Mouse (Mus musculus) heart, embryonic 12.5 days (tissue): ENCODE results near the gene Ccdc85c. TPM values are rescaled to one million over a fixed set of nuclear protein-coding genes. Genes with fewer than 3 reads are reported as not detected.

Experiments used
- ATAC-seq: fragments of 200-750 bp; cut with Nextera tagmentation; 2 replicates; pipeline ENCODE4 v1.8.0; 2017; ENCODE audit warnings: moderate TSS enrichment, moderate library complexity; ENCODE audit not compliant: insufficient number of reproducible peaks, low FRiP score
- H3K27ac ChIP-seq: fragments of 300-500 bp; sonication (generic); 2 replicates; pipeline ENCODE4 v1.5.1; 2016; ENCODE audit warnings: mild to moderate bottlenecking, moderate library complexity; ENCODE audit not compliant: poor library complexity, severe bottlenecking
- H3K27me3 ChIP-seq: fragments of 300-500 bp; sonication (generic); replicated peaks from 2 replicates; pipeline ENCODE4 v1.6.1; 2016; ENCODE audit warnings: mild to moderate bottlenecking, moderate library complexity
- H3K36me3 ChIP-seq: fragments of 300-500 bp; sonication (generic); 2 replicates; pipeline ENCODE4 v1.6.1; 2016; ENCODE audit warnings: mild to moderate bottlenecking, moderate library complexity
- H3K4me1 ChIP-seq: fragments of 300-500 bp; sonication (generic); replicated peaks from 2 replicates; pipeline ENCODE4 v1.6.1; 2016; ENCODE audit warnings: mild to moderate bottlenecking
- H3K4me2 ChIP-seq: fragments of 300-500 bp; sonication (generic); 2 replicates; pipeline ENCODE4 v1.6.1; 2016; ENCODE audit warnings: mild to moderate bottlenecking, moderate library complexity
- H3K4me3 ChIP-seq: fragments of 300-500 bp; sonication (generic); 2 replicates; pipeline ENCODE4 v1.5.1; 2016; ENCODE audit warnings: mild to moderate bottlenecking
- H3K9ac ChIP-seq: fragments of 300-500 bp; sonication (generic); 2 replicates; pipeline ENCODE4 v1.6.1; 2016; ENCODE audit warnings: mild to moderate bottlenecking, moderate library complexity
- H3K9me3 ChIP-seq: fragments of 300-500 bp; sonication (generic); replicated peaks from 2 replicates; pipeline ENCODE4 v1.6.1; 2016; ENCODE audit warnings: mild to moderate bottlenecking, moderate library complexity
- WGBS: fragments of 180-500 bp; shearing (Covaris S2); methylation state at CpG from one replicate; pipeline ENCODE4 v1.1.7; 2016; 5-methylcytosine and 5-hydroxymethylcytosine counted together
- polyA plus RNA-seq: library from polyadenylated mRNA; unstranded; fragments of >200 nt; fragmentation: Nextera tagmentation; extraction: Ambion mirVana; gene quantifications from 2 replicates; pipeline ENCODE4 v1.2.1, GENCODE M21; 2016

Ccdc85c gene
- polyA plus RNA-seq, 1 experiment from 2014 or later, result 6.0 TPM

GRCm38 (mm10) chr12:108171336-108171735 is 103.9 kb downstream of the Ccdc85c start:
- no peak for ATAC-seq
- no peaks in the 10 kb centered on the region for H3K36me3 ChIP-seq
- H3K27ac ChIP-seq, result no peak overlapping the region
- no peak overlapping the region for H3K4me3 ChIP-seq
- H3K27me3 ChIP-seq, result no peaks in the 10 kb centered on the region
- H3K4me2 ChIP-seq, result no peak overlapping the region
- peaks cover 43% of the 10 kb centered on the region for H3K4me1 ChIP-seq
- H3K9me3 ChIP-seq, result no peaks in the 10 kb centered on the region
- no peak overlapping the region for H3K9ac ChIP-seq

GRCm38 (mm10) chr12:108170467-108170866 is 104.8 kb downstream of the Ccdc85c start:
- ATAC-seq, result no peak
- Histone ChIP-seq H3K4me3 (no peak overlapping the region), H3K4me1 (peaks cover 45% of the 10 kb centered on the region), H3K27me3 (no peaks in the 10 kb centered on the region), H3K27ac (no peak overlapping the region), H3K9me3 (no peaks in the 10 kb centered on the region), H3K4me2 (no peak overlapping the region), H3K36me3 (no peaks in the 10 kb centered on the region), H3K9ac (no peak overlapping the region)
- WGBS, result 86% methylated on average over 3 of the region's 3 CpGs

GRCm38 (mm10) chr12:108168909-108169308 is 106.3 kb downstream of the Ccdc85c start:
- Histone ChIP-seq H3K4me3 (no peak overlapping the region), H3K4me2 (no peak overlapping the region), H3K27me3 (no peaks in the 10 kb centered on the region), H3K9me3 (no peaks in the 10 kb centered on the region), H3K27ac (no peak overlapping the region), H3K36me3 (peaks cover 4% of the 10 kb centered on the region), H3K4me1 (peaks cover 41% of the 10 kb centered on the region), H3K9ac (no peak overlapping the region)
- ATAC-seq, result no peak
- 57% methylated on average over 3 of the region's 3 CpGs for WGBS

- Histone ChIP-seq H3K27ac (no peak overlapping the region), H3K9me3 (no peaks in the 10 kb centered on the region), H3K4me1 (peaks cover 17% of the 10 kb centered on the region), H3K9ac (no peak overlapping the region), H3K27me3 (no peaks in the 10 kb centered on the region), H3K4me2 (no peak overlapping the region), H3K4me3 (no peak overlapping the region), H3K36me3 (peaks cover 42% of the 10 kb centered on the region)
- ATAC-seq, result no peak
- 75% methylated on average over 3 of the region's 3 CpGs for WGBS
These were observed 111.5 kb downstream of the Ccdc85c start for GRCm38 (mm10) chr12:108163706-108164105.

GRCm38 (mm10) chr12:108162036-108162435 is 113.2 kb downstream of the Ccdc85c start:
- H3K27me3 ChIP-seq, result no peaks in the 10 kb centered on the region
- WGBS, result 88% methylated on average over 1 of the region's 1 CpGs
- H3K4me3 ChIP-seq, result no peak overlapping the region
- H3K9me3 ChIP-seq, result no peaks in the 10 kb centered on the region
- no peak overlapping the region for H3K27ac ChIP-seq
- peaks cover 7% of the 10 kb centered on the region for H3K4me1 ChIP-seq
- H3K36me3 ChIP-seq, result peaks cover 51% of the 10 kb centered on the region
- ATAC-seq, result no peak
- H3K9ac ChIP-seq, result no peak overlapping the region
- no peak overlapping the region for H3K4me2 ChIP-seq

- no peaks in the 10 kb centered on the region for H3K27me3 ChIP-seq
- H3K9me3 ChIP-seq, result no peaks in the 10 kb centered on the region
- H3K36me3 ChIP-seq, result peaks cover 63% of the 10 kb centered on the region
- H3K9ac ChIP-seq, result no peak overlapping the region
- no peak overlapping the region for H3K27ac ChIP-seq
- no peaks in the 10 kb centered on the region for H3K4me1 ChIP-seq
- ATAC-seq, result no peak
- H3K4me3 ChIP-seq, result no peak overlapping the region
- no peak overlapping the region for H3K4me2 ChIP-seq
These were observed 115.4 kb downstream of the Ccdc85c start for GRCm38 (mm10) chr12:108159863-108160262.

Other genes starting within 250 kb of the Ccdc85c start
- 83.1 and 83.3 TPM in 2 replicates for gene Setd3, start 96.1 kb downstream of the Ccdc85c start, polyA plus RNA-seq
- gene Ccnk, start 95.8 kb downstream of the Ccdc85c start, polyA plus RNA-seq, result 2.0 and 2.7 TPM in 2 replicates
- gene Hhipl1, start 30.8 kb upstream of the Ccdc85c start, polyA plus RNA-seq, result 0.82 and 1.2 TPM in 2 replicates
- gene Cyp46a1, start 59.0 kb upstream of the Ccdc85c start, polyA plus RNA-seq, result 7.9 and 8.0 TPM in 2 replicates
- 49.5 and 54.6 TPM in 2 replicates for gene Eml1, start 95.5 kb upstream of the Ccdc85c start, polyA plus RNA-seq